Mouse (Mus musculus) left cerebral cortex, postnatal 4 days (tissue): ENCODE measurements at regions not wholly inside any gene's neighbourhood (a gene's known extent, or its start where the extent isn't known, plus 50 kb on each side); places are given as distances from the start of the nearest gene placed in this dataset.

Source experiments
- DNase-seq: peaks from one replicate; pipeline ENCODE4 v3.0.0-alpha.2; 2022
- intact Hi-C: fragments of 180-260 bp; cut with DNase I; formaldehyde crosslinking; loops from one replicate; pipeline ENCODE4 v1.15.1; 2025

DNA sequence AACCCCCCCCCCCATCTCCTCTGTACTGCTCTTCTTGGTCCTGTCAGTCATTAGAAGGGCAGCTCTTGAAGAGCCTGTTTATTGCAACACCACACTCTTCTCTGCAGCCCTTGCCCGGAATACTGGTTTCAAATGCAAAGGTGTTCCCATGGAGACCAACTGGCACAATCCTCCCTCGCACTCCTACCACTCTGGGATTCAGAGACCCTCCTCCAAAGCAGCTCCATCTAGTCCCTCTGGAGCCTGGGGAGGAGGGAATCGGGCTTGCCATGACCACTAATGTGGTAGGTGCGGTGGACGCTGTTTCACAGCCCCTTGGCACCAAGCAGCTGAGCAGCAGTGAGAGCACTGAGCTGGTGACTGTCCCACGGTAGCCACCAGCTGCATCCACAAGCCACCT lies 83.1 kb downstream of the Stk35 start:
- intact Hi-C loops, result no loop called here
- DNase-seq, result no peak

DNA sequence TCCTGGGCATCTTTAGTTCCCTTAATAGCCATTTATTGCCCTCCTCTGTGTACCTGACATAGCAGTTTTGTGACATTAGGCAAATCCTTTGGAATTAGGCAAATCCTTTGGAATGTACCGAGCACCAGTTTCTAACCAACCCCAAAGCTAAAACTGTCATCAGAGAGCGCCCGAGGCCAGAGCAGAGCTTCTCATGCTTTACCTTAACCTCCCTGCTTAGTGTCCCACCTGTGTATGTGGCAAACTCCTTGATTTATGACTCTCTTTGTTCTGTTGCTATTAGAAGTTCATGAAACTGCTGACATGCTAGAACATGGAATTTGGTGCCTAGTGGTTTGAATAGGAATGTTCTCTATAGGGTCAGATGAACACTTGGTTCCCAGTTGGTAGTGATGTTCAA lies 84.0 kb downstream of the Stk35 start:
- intact Hi-C loops, result no loop called here
- no peak for DNase-seq

DNA sequence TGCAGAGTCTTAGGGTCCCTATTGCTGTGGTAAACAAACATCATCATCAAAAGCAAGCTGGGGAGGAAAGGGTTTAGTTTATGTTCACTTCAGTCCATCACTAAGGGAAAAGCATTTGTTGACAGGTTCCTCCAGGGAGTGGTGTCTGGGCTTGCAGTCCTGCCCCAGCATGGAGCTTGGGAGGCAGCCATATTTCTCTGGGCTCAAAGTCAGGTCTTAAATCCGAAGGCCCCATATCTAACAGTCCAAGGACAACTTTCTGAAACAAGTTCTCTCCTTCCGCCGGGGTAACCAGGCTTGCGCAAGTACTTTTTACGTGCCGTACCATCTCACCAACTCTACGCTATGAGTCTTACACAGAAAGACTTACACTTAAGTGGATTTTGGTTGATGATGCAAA lies 85.2 kb downstream of the Stk35 start:
- intact Hi-C loops, result no loop called here
- DNase-seq, result peak; percentile 79

DNA sequence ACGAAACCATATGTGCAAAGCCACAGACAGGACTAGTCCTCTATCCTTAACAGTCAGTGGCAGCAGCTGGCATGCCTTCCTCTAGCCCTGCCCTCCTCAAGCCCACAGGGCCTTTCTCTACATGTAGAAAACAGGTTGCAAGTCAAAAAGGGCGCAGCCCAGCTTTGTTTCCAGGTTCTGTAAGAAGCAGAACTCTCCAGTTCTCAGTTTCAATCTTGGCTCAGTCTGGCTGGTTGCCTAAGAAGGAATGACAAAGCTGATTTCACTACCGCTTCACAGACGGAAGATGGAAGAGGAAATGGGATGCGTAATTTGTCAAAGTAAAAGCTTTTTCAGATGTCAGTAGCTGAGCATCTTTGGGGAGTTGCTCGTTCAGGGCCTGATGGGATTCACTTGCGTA lies 92.9 kb downstream of the Stk35 start:
- intact Hi-C loops, result no loop called here
- DNase-seq, result no peak

DNA sequence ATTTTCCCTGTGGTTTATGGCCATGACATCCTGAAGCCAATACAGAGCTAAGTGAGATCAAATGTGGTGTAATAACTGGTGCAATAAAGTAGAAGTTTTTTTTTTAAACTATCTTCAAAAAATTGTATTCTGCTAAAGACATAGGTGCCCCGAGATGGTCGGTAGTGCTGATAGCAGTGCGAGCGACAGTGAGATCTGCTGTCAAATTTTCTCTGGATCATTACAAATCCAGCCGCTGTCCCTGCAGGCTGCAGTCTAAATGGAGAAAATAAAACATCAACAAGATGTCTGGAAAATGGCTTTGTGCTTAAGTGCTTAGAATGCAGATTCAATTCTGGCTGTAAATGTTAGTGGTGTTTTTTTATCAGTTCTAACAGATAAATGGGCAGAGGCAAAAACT lies 93.5 kb downstream of the Stk35 start:
- DNase-seq, result no peak
- intact Hi-C loops, result no loop called here

DNA sequence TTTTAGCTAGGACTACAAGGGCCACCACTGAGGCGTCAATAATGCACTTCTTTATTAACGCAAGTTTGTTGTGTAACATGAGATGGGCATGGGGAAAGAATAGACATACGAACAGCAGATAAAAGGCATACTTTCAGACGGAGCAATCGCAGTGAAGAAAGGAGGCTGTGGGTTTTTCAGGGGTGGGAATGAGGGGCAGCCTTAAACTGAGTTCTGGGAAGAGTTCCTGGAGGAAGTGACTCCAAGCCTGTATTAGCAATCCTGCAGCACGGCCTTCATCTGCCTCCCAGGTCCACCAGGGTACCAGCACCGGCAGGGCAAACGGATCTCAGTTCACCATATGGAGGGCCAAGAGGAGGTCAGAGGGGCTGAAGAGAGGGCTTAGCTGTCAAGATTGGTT lies 94.6 kb downstream of the Stk35 start:
- DNase-seq, result no peak
- intact Hi-C loops, result loop anchor here (5.0 kb wide), 1 partner anchor 257 kb away; no protein-coding TSS in a partner anchor

DNA sequence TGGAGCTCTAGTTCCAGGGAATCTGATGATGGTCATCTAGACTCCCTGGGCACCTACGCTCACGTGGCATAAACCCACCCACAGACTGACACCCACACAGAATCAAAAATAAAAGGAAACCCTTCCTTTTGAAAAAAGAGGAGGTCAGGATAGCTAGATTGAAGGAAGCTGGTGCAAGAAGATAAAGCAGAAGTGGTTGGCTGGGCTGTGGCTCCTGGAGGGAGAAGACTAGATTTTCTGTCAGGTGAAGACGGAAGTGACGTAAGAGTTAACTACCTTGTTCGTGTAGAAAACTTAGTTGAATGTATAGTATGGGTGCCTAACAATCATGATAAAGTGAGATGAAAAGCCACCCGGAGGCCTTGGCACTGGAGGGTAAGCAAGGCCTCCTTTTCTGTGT lies 95.1 kb downstream of the Stk35 start:
- DNase-seq, result no peak
- intact Hi-C loops, result loop anchor here (5.0 kb wide), 1 partner anchor 257 kb away; no protein-coding TSS in a partner anchor

DNA sequence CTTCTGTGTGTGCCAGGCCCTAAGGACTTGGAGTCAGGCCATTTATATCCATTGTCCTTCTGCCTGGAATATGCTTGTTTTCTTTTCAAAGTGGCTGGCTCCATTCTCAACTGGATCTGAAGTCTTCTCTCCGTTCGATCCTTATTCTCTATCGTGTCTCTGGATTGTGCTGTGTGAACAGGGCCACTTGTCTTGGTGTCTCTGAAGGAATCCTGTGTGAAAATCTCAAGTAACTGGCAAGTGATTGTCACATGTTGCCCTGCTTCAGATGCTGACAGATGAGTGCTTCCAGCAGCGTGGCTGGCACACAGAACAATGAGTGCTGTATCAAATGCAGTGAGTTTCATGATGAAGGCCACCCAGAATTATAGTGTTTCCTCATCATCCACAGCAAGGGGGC lies 96.4 kb downstream of the Stk35 start:
- peak; percentile 48 for DNase-seq
- intact Hi-C loops, result loop anchor here (5.0 kb wide), 1 partner anchor 256 kb away; no protein-coding TSS in a partner anchor

DNA sequence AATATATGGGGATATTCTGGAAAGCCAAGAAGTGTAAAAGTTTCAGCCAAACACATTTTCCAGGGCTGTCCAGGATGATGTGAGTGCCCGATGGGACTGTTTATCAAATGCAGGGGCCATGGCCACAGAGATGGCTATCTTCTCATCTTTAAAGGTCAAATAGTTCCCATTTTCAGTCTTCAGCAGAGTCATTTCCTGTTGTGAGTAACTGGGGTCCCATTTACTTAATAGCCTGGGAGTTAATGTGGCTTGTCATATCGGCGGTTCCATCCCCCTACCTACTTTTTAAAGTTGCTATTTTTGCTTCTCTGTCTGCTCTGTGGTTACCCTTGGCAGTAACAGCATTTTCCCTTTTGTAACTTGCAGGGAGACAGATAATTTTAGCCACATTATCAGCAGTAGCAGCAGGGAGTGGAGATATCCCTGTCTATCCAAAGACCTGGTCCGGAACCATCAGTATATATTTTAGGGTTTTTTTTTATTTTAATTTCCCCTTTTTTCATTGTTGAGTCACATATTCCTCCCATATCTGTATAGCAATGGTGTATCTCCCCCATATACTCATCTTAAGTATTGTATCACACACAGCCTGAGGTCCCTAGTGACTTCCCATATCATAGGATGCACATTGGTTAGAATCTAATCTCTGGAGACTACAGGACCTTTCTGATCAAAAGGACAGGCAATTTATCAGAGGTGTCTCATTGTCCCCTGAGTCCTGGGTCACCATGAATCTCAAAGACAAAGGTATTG lies 103.2 kb downstream of the Stk35 start:
- DNase-seq, result no peak
- intact Hi-C loops, result loop anchor here (2.0 kb wide), 1 partner anchor 155 kb away; no protein-coding TSS in a partner anchor

DNA sequence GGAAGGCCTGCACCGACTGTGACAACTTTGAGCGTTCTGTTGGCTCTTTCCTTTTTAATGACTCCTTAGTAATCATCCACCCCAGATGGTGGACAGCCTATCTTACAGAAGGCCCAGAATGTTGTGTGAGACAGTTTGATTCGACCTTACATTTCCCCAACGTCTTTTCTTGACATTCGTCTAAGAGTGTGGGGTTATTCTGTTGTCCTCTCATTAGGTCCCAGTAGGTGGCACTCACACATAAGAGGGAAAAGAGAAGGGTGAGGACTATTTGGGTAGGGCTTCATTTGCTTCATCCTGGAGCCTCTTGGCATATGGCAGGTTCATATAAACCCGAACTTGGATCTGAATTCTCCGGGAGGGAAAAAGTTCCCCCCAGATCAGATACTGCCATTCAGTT lies 104.4 kb downstream of the Stk35 start:
- intact Hi-C loops, result loop anchor here (2.0 to 5.0 kb wide), 2 partner anchors 88 to 154 kb away; no protein-coding TSS in a partner anchor
- peak; percentile 34 for DNase-seq

DNA sequence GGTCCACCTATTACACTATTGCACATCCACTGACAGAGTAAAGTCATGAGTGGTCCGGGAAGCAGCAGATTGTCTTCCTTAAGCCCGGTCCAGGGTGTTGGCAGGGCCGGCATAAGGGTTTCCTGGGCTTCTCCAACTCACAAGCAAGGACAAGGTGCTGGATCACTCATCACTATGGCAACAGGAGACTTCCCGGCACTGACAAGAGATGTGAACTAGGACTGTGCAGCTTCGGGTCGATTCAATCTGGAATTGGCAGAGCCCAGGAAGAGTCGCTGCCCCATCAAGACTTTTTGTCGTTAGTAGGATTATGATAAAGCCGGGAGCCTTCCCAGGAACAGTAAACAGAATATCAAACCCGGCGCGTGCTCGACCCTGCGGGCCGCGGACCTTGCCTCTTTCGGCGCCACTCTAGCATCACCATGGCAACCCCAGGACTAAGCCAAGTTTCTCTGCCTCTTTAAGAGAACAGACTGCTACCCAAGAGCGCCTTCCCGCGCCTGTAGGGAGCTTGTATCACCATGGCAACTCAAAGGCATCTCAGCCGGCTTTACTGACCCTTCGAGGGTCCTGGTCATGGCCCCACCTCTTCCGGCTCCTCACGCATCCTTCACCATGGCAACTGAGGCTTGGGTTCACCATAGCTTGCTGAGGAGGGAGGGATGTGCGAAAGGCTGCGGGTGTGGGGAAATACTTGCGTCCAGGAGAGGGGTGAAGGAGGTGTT lies 103.3 kb upstream of the Tgm3 start:
- intact Hi-C loops, result loop anchor here (5.0 kb wide), 1 partner anchor 83 kb away; no protein-coding TSS in a partner anchor
- peak; percentile 76 for DNase-seq

DNA sequence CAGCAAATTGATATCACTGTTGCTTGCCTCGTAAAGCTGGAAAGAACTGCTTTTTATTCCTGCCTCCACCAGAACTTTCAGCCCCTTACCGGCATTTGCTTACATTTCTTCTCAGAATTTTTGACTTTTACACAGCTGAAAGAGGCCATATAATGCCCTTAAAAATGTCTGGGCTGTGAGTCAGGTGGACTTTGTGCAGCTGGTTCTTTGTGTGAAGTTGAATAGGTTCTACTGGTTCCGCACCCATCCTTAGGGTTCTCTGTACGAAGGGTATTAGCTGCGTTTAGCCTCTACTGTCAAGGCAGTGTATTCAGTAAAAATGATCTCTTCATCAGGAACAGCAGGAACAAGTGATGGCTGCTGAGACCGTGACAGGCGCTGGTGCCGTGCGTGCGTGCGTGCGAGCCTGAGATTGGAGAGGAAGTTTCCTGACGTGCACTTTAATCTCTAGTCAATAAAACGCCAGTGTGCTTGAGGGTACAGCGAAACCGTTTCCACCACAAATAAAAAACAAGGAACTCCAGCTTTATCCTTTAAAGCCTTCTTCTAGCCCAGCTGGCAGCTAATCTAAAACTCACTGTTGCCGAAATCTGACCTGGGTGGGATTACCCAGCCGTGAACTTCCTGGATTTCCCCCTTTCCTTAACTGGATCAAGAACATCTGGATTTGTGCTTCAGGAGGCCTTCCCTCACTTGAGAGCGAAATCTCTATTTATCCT lies 100.8 kb upstream of the Tgm3 start:
- intact Hi-C loops, result no loop called here
- DNase-seq, result no peak

DNA sequence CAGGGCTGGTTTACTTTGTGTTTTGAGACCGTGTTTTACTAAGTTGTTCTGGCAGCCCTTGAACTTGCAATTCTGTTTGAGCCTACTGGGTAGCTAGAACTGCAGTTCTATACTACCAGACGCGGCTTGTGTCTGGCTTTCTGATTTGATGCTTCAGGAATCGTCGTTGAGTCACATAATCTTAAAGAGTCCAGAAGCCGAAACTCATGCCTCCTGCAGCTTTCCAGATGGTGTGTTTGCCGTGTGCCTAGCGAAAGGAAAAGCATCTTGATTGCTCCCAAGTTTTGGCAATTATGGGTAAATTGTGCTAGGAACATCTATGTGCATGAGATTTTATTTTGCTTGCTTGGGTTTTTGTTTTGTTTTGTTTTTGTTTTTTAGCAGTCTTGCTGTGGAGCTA lies 99.6 kb upstream of the Tgm3 start:
- no peak for DNase-seq
- intact Hi-C loops, result no loop called here

DNA sequence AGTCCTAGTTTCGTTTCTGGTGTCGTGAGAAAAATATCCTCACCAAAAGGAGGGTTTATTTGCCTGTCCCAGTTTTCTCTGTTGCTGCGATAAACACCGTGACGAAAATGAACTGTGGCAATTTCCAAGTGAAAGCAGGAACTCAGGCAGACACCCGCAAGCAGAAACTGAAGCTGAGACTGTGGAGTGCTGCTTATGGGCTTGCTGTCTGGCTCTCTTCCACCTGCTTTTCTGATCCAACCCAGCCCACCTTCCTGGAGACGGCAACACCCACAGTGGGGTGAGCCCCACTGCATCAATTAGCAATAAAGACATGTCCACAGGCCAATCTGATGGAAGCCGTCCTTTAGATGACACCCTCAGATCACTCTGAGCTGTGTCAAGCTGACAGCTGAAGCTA lies 97.9 kb upstream of the Tgm3 start:
- DNase-seq, result no peak
- intact Hi-C loops, result no loop called here

DNA sequence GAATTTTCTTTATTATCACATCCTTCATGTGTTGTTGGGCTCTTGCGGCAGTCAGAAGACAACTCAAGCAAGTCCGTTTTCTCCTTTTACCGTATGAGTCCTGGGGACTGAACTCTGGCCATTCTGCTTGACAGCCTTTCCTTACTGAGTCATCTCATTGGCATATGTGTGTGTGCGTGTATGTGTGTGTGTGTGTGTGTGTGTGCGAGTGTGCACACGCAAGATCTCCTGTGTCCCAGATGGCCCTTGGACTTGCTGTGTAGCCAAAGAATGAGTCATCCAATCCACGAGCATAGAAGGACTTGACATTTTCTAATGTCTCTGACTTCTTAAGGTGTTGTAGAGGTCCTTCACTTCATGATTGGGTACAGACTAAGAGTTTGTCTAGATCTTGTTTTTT lies 95.7 kb upstream of the Tgm3 start:
- intact Hi-C loops, result no loop called here

DNA sequence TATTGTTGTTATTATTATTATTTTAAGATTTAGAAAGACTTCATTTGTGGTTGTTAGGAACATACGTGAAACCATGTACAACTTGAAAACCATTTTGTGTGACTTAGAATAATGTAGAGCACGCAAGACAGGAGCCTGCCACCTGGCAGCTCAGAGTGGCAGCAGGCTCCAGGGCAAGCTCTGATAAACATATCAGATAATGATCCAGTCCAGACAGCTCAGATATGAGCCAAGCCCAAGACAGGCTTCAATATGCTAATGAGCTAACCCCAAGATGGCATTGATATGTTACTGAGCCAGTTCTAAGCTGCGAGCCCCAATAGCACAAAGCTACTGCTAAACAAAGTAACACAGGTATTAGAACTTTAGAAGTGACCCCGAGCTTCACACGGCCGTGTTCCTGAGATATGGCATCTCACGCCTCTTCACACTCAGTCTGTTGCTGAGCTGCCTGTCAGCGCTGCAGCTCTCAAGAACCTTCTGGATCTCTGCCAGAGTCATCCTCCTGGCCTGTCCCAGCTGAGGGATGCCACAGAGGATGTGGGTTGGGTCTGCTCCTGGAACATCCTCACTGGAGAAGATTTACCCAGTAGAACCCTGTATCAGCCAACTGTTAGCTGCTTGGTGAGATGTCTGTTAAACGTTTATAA lies 93.9 kb upstream of the Tgm3 start:
- intact Hi-C loops, result no loop called here

More for the DNA sequence above, 95.7 kb upstream of the Tgm3 start:
- no peak for DNase-seq

DNA sequence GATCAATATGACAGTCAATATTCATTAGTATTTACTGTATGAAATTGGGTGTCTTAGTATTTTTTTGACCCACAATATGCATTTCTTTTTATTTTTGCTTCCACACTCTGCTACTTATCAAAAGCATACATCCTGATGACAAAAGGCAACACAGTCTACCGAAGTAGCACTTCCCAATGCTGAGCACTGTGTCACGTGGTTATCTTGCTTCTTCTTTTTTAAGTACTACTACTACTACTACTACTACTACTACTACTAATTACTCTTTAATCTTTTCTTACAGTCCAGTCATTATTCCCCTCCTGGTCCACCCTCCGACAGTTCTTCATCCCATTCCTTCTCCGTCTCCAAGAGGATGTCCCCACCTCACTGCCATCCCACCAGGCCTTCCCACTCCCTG lies 92.6 kb upstream of the Tgm3 start:
- DNase-seq, result no peak
- intact Hi-C loops, result no loop called here

More for the DNA sequence above, 93.9 kb upstream of the Tgm3 start:
- DNase-seq, result peak; percentile 45

DNA sequence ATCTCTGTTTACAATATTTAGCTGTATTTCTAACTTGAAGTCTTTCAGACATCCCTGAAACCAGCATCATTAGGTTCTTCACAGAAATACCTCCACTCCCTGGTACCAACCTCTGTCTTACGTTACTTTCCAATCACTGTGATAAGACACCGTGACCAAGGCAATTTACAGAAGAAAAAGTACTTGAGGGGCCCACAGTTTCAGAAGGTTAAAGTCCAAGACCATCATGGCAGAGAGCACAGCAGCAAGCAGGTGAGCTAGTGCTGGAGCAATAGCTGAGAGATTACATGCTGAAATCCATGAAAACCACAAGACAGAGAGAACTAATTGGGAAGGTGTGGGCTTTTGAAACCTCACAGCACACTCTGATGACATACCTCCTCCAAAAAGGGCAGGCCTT lies 84.9 kb upstream of the Tgm3 start:
- DNase-seq, result no peak
- intact Hi-C loops, result no loop called here

DNA sequence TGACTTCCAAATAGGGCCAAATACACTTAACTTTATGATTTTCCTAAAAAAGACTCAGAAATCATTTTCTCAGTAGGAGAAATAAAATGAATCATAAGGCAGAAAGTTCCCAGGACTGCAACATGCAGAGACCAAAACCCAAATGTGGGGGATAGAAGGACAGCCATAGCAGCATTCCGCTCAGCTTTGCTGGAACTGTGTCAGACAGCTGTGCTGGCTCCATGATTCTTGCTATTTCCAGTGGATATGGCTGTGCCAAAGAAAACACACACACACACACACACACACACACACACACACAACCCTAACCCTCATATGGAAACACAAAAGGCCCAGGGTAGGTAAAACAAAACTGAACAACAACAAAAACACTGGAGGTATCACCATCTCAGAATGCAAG lies 78.6 kb upstream of the Tgm3 start:
- intact Hi-C loops, result no loop called here
- no peak for DNase-seq

DNA sequence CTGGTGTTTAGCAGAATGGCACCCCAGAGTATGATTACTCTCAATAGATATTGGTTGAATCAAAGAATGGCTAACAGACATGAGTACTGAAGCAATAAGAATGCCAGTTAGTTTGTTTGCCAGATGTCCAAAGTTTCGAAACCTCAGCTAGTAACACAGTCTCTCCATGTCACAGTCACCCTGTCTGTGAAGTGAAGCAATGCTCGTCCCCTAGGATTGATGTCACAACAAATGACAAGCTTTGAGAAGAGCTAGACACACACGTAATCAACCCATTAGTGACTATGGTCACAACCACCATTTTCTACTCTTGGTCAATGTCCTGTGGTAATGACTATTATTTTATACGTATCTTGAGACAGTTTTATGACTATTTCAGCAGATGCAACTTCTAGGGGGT lies 69.3 kb upstream of the Tgm3 start:
- intact Hi-C loops, result no loop called here
- DNase-seq, result no peak
